In the genomic region with DNA sequence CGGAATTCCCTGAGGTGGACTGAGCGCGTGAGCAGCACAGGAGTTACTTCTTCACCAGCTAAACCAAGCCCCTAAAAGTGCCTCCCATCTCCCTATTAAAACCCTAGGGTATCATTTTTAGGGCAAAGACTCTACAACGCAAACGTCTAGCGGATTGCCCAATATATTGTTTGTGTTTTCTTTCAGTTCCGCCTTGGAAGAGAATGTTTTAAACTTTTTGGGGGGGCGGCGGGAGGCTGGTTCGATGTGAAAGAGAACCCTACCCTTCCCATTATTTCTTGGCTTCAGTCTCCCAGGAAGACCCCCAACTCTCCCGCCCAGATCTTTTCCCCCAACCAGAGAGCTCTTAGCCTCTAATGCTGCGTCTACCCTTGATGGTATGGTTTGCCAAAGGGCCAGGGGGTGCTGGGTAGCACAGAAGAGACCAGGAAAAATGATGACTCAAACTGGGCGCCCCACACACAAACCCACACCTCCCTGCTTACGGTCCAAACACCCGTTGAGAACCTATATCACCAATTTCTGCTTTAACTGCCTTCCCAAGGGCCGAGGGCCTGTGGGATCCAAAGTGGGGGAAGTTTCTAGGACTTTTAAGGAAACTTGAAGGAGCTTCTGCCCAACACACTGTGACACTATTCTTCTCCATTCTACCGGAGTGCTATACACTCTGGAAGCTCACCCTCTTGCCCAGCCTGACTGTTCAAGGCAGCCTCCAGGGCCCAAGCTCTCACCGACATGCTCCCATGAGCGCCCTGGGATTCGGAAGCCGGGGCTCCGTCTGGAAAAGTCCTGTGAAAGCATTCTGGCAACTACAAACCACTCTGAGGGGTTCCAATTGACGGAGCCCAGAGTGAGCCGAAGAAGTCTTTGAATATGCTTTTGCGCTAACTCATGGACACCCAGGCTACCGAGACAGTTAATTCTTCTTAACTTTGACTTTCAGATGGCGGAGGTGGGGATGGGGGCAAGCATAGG, we compare ENCODE assay signal across 8 mouse cellular contexts.
DNase-seq lines count a peak whose midpoint lies in the region; ATAC-seq lines count a peak whose summit lies in the region.

No protein-coding gene starts in this region.

- H3K9me3 ChIP-seq in kidney, embryonic 14.5 days (ENCODE audit: control insufficient read depth, low read length) = no peaks in the 10 kb centered on the region
- H3K9me3 ChIP-seq in heart, embryonic 15.5 days (replicated peaks) = no peaks in the 10 kb centered on the region
- H3K9me3 ChIP-seq in limb, embryonic 15.5 days = no peaks in the 10 kb centered on the region
- H3K9me3 ChIP-seq in neural tube, embryonic 15.5 days (replicated peaks) = no peaks in the 10 kb centered on the region

- no peaks in the 10 kb centered on the region; the same call in 1 of the 2 replicates for H3K27me3 ChIP-seq in kidney, embryonic 14.5 days (ENCODE audit: control insufficient read depth, insufficient read depth, low read length)
- peaks cover 8% of the 10 kb centered on the region; the same call in 1 of the 2 replicates for H3K27me3 ChIP-seq in heart, embryonic 15.5 days
- H3K27me3 ChIP-seq in limb, embryonic 15.5 days = peaks cover 61% of the 10 kb centered on the region
- no peaks in the 10 kb centered on the region for H3K27me3 ChIP-seq in neural tube, embryonic 15.5 days (replicated peaks)

- 0 out of 2 replicates have a peak, but pooled peaks cover 5% of the 10 kb centered on the region for H3K36me3 ChIP-seq in kidney, embryonic 14.5 days (ENCODE audit: control insufficient read depth, insufficient read depth, low read length)
- H3K36me3 ChIP-seq in heart, embryonic 15.5 days = no peaks in the 10 kb centered on the region
- H3K36me3 ChIP-seq in limb, embryonic 15.5 days = no peaks in the 10 kb centered on the region
- H3K36me3 ChIP-seq in neural tube, embryonic 15.5 days = no peaks in the 10 kb centered on the region

- H3K27ac ChIP-seq in kidney, embryonic 14.5 days (ENCODE audit: low read depth, low read length) = peak overlapping the region; percentile 81
- peak overlapping the region; percentile 75 for H3K27ac ChIP-seq in heart, embryonic 15.5 days
- H3K27ac ChIP-seq in limb, embryonic 15.5 days = no peak overlapping the region
- H3K27ac ChIP-seq in neural tube, embryonic 15.5 days (replicated peaks) = peak overlapping the region; percentile 92

- H3K4me2 ChIP-seq in kidney, embryonic 14.5 days (replicated peaks; ENCODE audit: low read depth, low read length) = peak overlapping the region; percentile 71
- H3K4me2 ChIP-seq in heart, embryonic 15.5 days = peak overlapping the region; percentile 93
- H3K4me2 ChIP-seq in limb, embryonic 15.5 days = peak overlapping the region; percentile 72
- H3K4me2 ChIP-seq in neural tube, embryonic 15.5 days = peak overlapping the region; percentile 75

- ATAC-seq in kidney, embryonic 14.5 days (ENCODE audit: low FRiP score, low TSS enrichment) = no peak
- no peak for ATAC-seq in heart, embryonic 15.5 days (replicated peaks; ENCODE audit: insufficient number of reproducible peaks, insufficient read depth, low FRiP score, low read depth)
- ATAC-seq in limb, embryonic 15.5 days (ENCODE audit: insufficient number of reproducible peaks, low FRiP score, low TSS enrichment, low read depth) = no peak
- ATAC-seq in neural tube, embryonic 15.5 days (ENCODE audit: low FRiP score) = 0 out of 2 replicates have a peak, but pooled peaks have one; percentile 1

- no peak for DNase-seq in kidney, adult 9 months
- DNase-seq in cerebellum, adult 11-12 months = peak; percentile 55
- DNase-seq in gastrocnemius, postnatal 36 days = no peak
- DNase-seq in frontal cortex, postnatal 25 days (ENCODE audit: low spot score in 2 of 2) = no peak

- peak overlapping the region; percentile 47 for H3K4me3 ChIP-seq in kidney, embryonic 14.5 days (ENCODE audit: low read length)
- peak overlapping the region; percentile 60 for H3K4me3 ChIP-seq in heart, embryonic 15.5 days
- H3K4me3 ChIP-seq in limb, embryonic 15.5 days = peak overlapping the region; percentile 48
- H3K4me3 ChIP-seq in neural tube, embryonic 15.5 days (replicated peaks) = peak overlapping the region; percentile 43

- 11% methylated on average over 27 of the region's 27 CpGs for whole genome bisulfite sequencing in kidney, embryonic 14.5 days
- 28% methylated on average over 27 of the region's 27 CpGs for WGBS in heart, embryonic 15.5 days
- 13% methylated on average over 27 of the region's 27 CpGs for WGBS in limb, embryonic 15.5 days
- WGBS in neural tube, embryonic 15.5 days = 8% methylated on average over 27 of the region's 27 CpGs

- intact Hi-C loops in gastrocnemius, postnatal 36 days (cut with DNase I) = loop anchor here (2.0 to 10.0 kb wide), 4 partner anchors 145 to 1039 kb away; no protein-coding TSS in a partner anchor

- H3K4me1 ChIP-seq in kidney, embryonic 14.5 days (ENCODE audit: control insufficient read depth, insufficient read depth, low read length) = peaks cover 15% of the 10 kb centered on the region; the same call in 1 of the 2 replicates
- peaks cover 43% of the 10 kb centered on the region for H3K4me1 ChIP-seq in heart, embryonic 15.5 days (replicated peaks)
- peaks cover 23% of the 10 kb centered on the region for H3K4me1 ChIP-seq in limb, embryonic 15.5 days
- peaks cover 57% of the 10 kb centered on the region for H3K4me1 ChIP-seq in neural tube, embryonic 15.5 days

- H3K9ac ChIP-seq in kidney, embryonic 14.5 days (ENCODE audit: low read depth, low read length) = peak overlapping the region; percentile 68
- H3K9ac ChIP-seq in heart, embryonic 15.5 days = peak overlapping the region; percentile 62
- H3K9ac ChIP-seq in limb, embryonic 15.5 days = no peak overlapping the region
- H3K9ac ChIP-seq in neural tube, embryonic 15.5 days (replicated peaks) = peak overlapping the region; percentile 53
